Mouse (Mus musculus) regulatory T cell (primary cell): ENCODE measurements at regions not wholly inside any gene's neighbourhood (a gene's known extent, or its start where the extent isn't known, plus 50 kb on each side); places are given as distances from the start of the nearest gene placed in this dataset.

Experiments
- in situ Hi-C: fragments of 300-600 bp; cut with MboI, MseI; formaldehyde crosslinking; loops from one replicate; pipeline ENCODE4 v1.15.1; 2025; ENCODE audit warnings: high pct_unique_total_duplicates

- in situ Hi-C loops, result no loop called here
These were observed 938.1 kb downstream of the 4930444P10Rik start for GRCm38 (mm10) chr1:15155046-15155445.

- in situ Hi-C loops, result no loop called here
These were observed 939.2 kb downstream of the 4930444P10Rik start for GRCm38 (mm10) chr1:15153952-15154351.

GRCm38 (mm10) chr1:15143922-15144591 is 949.1 kb downstream of the 4930444P10Rik start:
- in situ Hi-C loops, result no loop called here

GRCm38 (mm10) chr1:15118462-15118861 is 974.7 kb downstream of the 4930444P10Rik start:
- in situ Hi-C loops, result no loop called here

- in situ Hi-C loops, result no loop called here
These were observed 981.7 kb downstream of the 4930444P10Rik start for GRCm38 (mm10) chr1:15111420-15111819.

- in situ Hi-C loops, result no loop called here
These were observed 1022.8 kb downstream of the 4930444P10Rik start for GRCm38 (mm10) chr1:15070331-15070730.

- in situ Hi-C loops, result no loop called here
These were observed 1059.1 kb downstream of the 4930444P10Rik start for GRCm38 (mm10) chr1:15034047-15034446.

- in situ Hi-C loops, result loop anchor here (10.0 to 25.0 kb wide), 3 partner anchors 596 to 1394 kb away; no protein-coding TSS in a partner anchor
These were observed 1074.7 kb downstream of the 4930444P10Rik start for GRCm38 (mm10) chr1:15018460-15018779.

- in situ Hi-C loops, result loop anchor here (10.0 to 25.0 kb wide), 3 partner anchors 597 to 1394 kb away; no protein-coding TSS in a partner anchor
These were observed 1075.3 kb downstream of the 4930444P10Rik start for GRCm38 (mm10) chr1:15017689-15018459.

GRCm38 (mm10) chr1:15007663-15008344 is 1085.3 kb downstream of the 4930444P10Rik start:
- in situ Hi-C loops, result loop anchor here (5.0 to 25.0 kb wide), 3 partner anchors 779 to 1404 kb away; no protein-coding TSS in a partner anchor

GRCm38 (mm10) chr1:14995348-14995747 is 1097.8 kb downstream of the 4930444P10Rik start:
- in situ Hi-C loops, result no loop called here

- in situ Hi-C loops, result no loop called here
These were observed 1112.9 kb downstream of the 4930444P10Rik start for GRCm38 (mm10) chr1:14980093-14980711.
